Mouse (Mus musculus): ENCODE measurements at regions not wholly inside any gene's neighbourhood (a gene's known extent, or its start where the extent isn't known, plus 50 kb on each side); places are given as distances from the start of the nearest gene placed in this dataset.

GRCm38 (mm10) chr15:10830478-10830877 lies 116.1 kb upstream of the Rai14 start:
- Histone ChIP-seq H3K9me3 (ENCODE audit: control insufficient read depth, low read length) (no peaks in the 10 kb centered on the region), H3K4me1 (ENCODE audit: control insufficient read depth, insufficient read depth, low read length) (no peaks in the 10 kb centered on the region), H3K27me3 (ENCODE audit: control insufficient read depth, insufficient read depth, low read length) (no peaks in the 10 kb centered on the region), H3K27ac (replicated peaks; ENCODE audit: low read depth, low read length) (no peak overlapping the region), H3K4me3 (ENCODE audit: low read depth, low read length) (no peak overlapping the region), H3K9ac (ENCODE audit: low read length) (no peak overlapping the region), H3K4me2 (ENCODE audit: low read depth, severe bottlenecking) (no peak overlapping the region), H3K36me3 (ENCODE audit: control insufficient read depth, insufficient read depth, low read length) (no peaks in the 10 kb centered on the region)
- 63% methylated on average over 5 of the region's 5 CpGs for WGBS
- no peak for DNase-seq (ENCODE audit: low spot score)
- peak; percentile 26; the same call in 1 of the 2 replicates for ATAC-seq (ENCODE audit: insufficient number of reproducible peaks, low FRiP score, low TSS enrichment, low read depth)

- Histone ChIP-seq H3K4me1 (ENCODE audit: control insufficient read depth, insufficient read depth, low read length) (no peaks in the 10 kb centered on the region), H3K27me3 (ENCODE audit: control insufficient read depth, insufficient read depth, low read length) (no peaks in the 10 kb centered on the region), H3K36me3 (ENCODE audit: control insufficient read depth, insufficient read depth, low read length) (no peaks in the 10 kb centered on the region), H3K4me2 (ENCODE audit: low read depth, severe bottlenecking) (no peak overlapping the region), H3K4me3 (ENCODE audit: low read depth, low read length) (no peak overlapping the region), H3K9me3 (ENCODE audit: control insufficient read depth, low read length) (no peaks in the 10 kb centered on the region), H3K9ac (ENCODE audit: low read length) (no peak overlapping the region), H3K27ac (replicated peaks; ENCODE audit: low read depth, low read length) (no peak overlapping the region)
- DNase-seq (ENCODE audit: low spot score) (no peak), ATAC-seq (ENCODE audit: insufficient number of reproducible peaks, low FRiP score, low TSS enrichment, low read depth) (no peak)
- 74% methylated on average over 5 of the region's 5 CpGs for WGBS
Measured at GRCm38 (mm10) chr15:10831106-10831505, 116.7 kb upstream of the Rai14 start.

- Histone ChIP-seq H3K4me1 (ENCODE audit: control insufficient read depth, insufficient read depth, low read length) (no peaks in the 10 kb centered on the region), H3K4me3 (ENCODE audit: low read depth, low read length) (no peak overlapping the region), H3K27ac (replicated peaks; ENCODE audit: low read depth, low read length) (no peak overlapping the region), H3K36me3 (ENCODE audit: control insufficient read depth, insufficient read depth, low read length) (no peaks in the 10 kb centered on the region), H3K9me3 (ENCODE audit: control insufficient read depth, low read length) (no peaks in the 10 kb centered on the region), H3K4me2 (ENCODE audit: low read depth, severe bottlenecking) (no peak overlapping the region), H3K9ac (ENCODE audit: low read length) (no peak overlapping the region), H3K27me3 (ENCODE audit: control insufficient read depth, insufficient read depth, low read length) (no peaks in the 10 kb centered on the region)
- DNase-seq (ENCODE audit: low spot score), result no peak
- 72% methylated on average over 1 of the region's 1 CpGs for WGBS
- no peak for ATAC-seq (ENCODE audit: insufficient number of reproducible peaks, low FRiP score, low TSS enrichment, low read depth)
Measured at GRCm38 (mm10) chr15:10832331-10832730, 117.9 kb upstream of the Rai14 start.

- 90% methylated on average over 7 of the region's 7 CpGs for WGBS
- Histone ChIP-seq H3K27me3 (ENCODE audit: control insufficient read depth, insufficient read depth, low read length) (no peaks in the 10 kb centered on the region), H3K4me1 (ENCODE audit: control insufficient read depth, insufficient read depth, low read length) (no peaks in the 10 kb centered on the region), H3K4me2 (ENCODE audit: low read depth, severe bottlenecking) (no peak overlapping the region), H3K4me3 (ENCODE audit: low read depth, low read length) (no peak overlapping the region), H3K36me3 (ENCODE audit: control insufficient read depth, insufficient read depth, low read length) (no peaks in the 10 kb centered on the region), H3K27ac (replicated peaks; ENCODE audit: low read depth, low read length) (no peak overlapping the region), H3K9ac (ENCODE audit: low read length) (no peak overlapping the region), H3K9me3 (ENCODE audit: control insufficient read depth, low read length) (no peaks in the 10 kb centered on the region)
- no peak for DNase-seq (ENCODE audit: low spot score)
- ATAC-seq (ENCODE audit: insufficient number of reproducible peaks, low FRiP score, low TSS enrichment, low read depth), result no peak
Measured at GRCm38 (mm10) chr15:10833866-10834571, 118.1 kb upstream of the C1qtnf3 start.

GRCm38 (mm10) chr15:10838584-10839288 lies 113.4 kb upstream of the C1qtnf3 start:
- DNase-seq (ENCODE audit: low spot score) (no peak), ATAC-seq (ENCODE audit: insufficient number of reproducible peaks, low FRiP score, low TSS enrichment, low read depth) (no peak)
- WGBS, result 95% methylated on average over 1 of the region's 1 CpGs
- Histone ChIP-seq H3K27ac (replicated peaks; ENCODE audit: low read depth, low read length) (no peak overlapping the region), H3K4me1 (ENCODE audit: control insufficient read depth, insufficient read depth, low read length) (no peaks in the 10 kb centered on the region), H3K27me3 (ENCODE audit: control insufficient read depth, insufficient read depth, low read length) (no peaks in the 10 kb centered on the region), H3K9ac (ENCODE audit: low read length) (no peak overlapping the region), H3K4me2 (ENCODE audit: low read depth, severe bottlenecking) (no peak overlapping the region), H3K36me3 (ENCODE audit: control insufficient read depth, insufficient read depth, low read length) (no peaks in the 10 kb centered on the region), H3K9me3 (ENCODE audit: control insufficient read depth, low read length) (no peaks in the 10 kb centered on the region), H3K4me3 (ENCODE audit: low read depth, low read length) (no peak overlapping the region)

GRCm38 (mm10) chr15:10840621-10841034 lies 111.5 kb upstream of the C1qtnf3 start:
- ATAC-seq (ENCODE audit: insufficient number of reproducible peaks, low FRiP score, low TSS enrichment, low read depth), result no peak
- 76% methylated on average over 4 of the region's 4 CpGs for WGBS

GRCm38 (mm10) chr15:10843060-10843695 lies 109.0 kb upstream of the C1qtnf3 start:
- ATAC-seq (ENCODE audit: insufficient number of reproducible peaks, low FRiP score, low TSS enrichment, low read depth), result no peak
- no peak overlapping the region for H3K27ac ChIP-seq (replicated peaks; ENCODE audit: low read depth, low read length)
- H3K27me3 ChIP-seq (ENCODE audit: control insufficient read depth, insufficient read depth, low read length), result no peaks in the 10 kb centered on the region
- no peaks in the 10 kb centered on the region for H3K36me3 ChIP-seq (ENCODE audit: control insufficient read depth, insufficient read depth, low read length)
- no peak overlapping the region for H3K4me2 ChIP-seq (ENCODE audit: low read depth, severe bottlenecking)
- no peaks in the 10 kb centered on the region for H3K4me1 ChIP-seq (ENCODE audit: control insufficient read depth, insufficient read depth, low read length)
- DNase-seq (ENCODE audit: low spot score), result no peak
- H3K9me3 ChIP-seq (ENCODE audit: control insufficient read depth, low read length), result no peaks in the 10 kb centered on the region
- H3K4me3 ChIP-seq (ENCODE audit: low read depth, low read length), result no peak overlapping the region
- WGBS, result 70% methylated on average over 3 of the region's 3 CpGs
- no peak overlapping the region for H3K9ac ChIP-seq (ENCODE audit: low read length)

More at GRCm38 (mm10) chr15:10840621-10841034, 111.5 kb upstream of the C1qtnf3 start:
- Histone ChIP-seq H3K4me2 (ENCODE audit: low read depth, severe bottlenecking) (no peak overlapping the region), H3K4me1 (ENCODE audit: control insufficient read depth, insufficient read depth, low read length) (no peaks in the 10 kb centered on the region), H3K27me3 (ENCODE audit: control insufficient read depth, insufficient read depth, low read length) (no peaks in the 10 kb centered on the region), H3K9me3 (ENCODE audit: control insufficient read depth, low read length) (no peaks in the 10 kb centered on the region), H3K27ac (replicated peaks; ENCODE audit: low read depth, low read length) (no peak overlapping the region), H3K9ac (ENCODE audit: low read length) (no peak overlapping the region), H3K36me3 (ENCODE audit: control insufficient read depth, insufficient read depth, low read length) (no peaks in the 10 kb centered on the region), H3K4me3 (ENCODE audit: low read depth, low read length) (no peak overlapping the region)
- DNase-seq (ENCODE audit: low spot score), result no peak

- Histone ChIP-seq H3K27me3 (ENCODE audit: control insufficient read depth, insufficient read depth, low read length) (no peaks in the 10 kb centered on the region), H3K27ac (replicated peaks; ENCODE audit: low read depth, low read length) (no peak overlapping the region), H3K36me3 (ENCODE audit: control insufficient read depth, insufficient read depth, low read length) (no peaks in the 10 kb centered on the region), H3K4me2 (ENCODE audit: low read depth, severe bottlenecking) (no peak overlapping the region), H3K9ac (ENCODE audit: low read length) (no peak overlapping the region), H3K4me3 (ENCODE audit: low read depth, low read length) (no peak overlapping the region), H3K9me3 (ENCODE audit: control insufficient read depth, low read length) (no peaks in the 10 kb centered on the region), H3K4me1 (ENCODE audit: control insufficient read depth, insufficient read depth, low read length) (no peaks in the 10 kb centered on the region)
- 96% methylated on average over 4 of the region's 4 CpGs for WGBS
- ATAC-seq (ENCODE audit: insufficient number of reproducible peaks, low FRiP score, low TSS enrichment, low read depth) (no peak), DNase-seq (ENCODE audit: low spot score) (no peak)
Measured at GRCm38 (mm10) chr15:10846722-10847121, 105.4 kb upstream of the C1qtnf3 start.

Data from limb, embryonic 11.5 days (tissue).